8 mouse cellular contexts compared by ENCODE assay signal in genomic region chr12:85289157-85290000, GRCm38 (mm10). TPM values are rescaled to one million over a fixed set of nuclear protein-coding genes. Genes with fewer than 3 reads are reported as not detected.
DNase-seq lines count a peak whose midpoint lies in the region; ATAC-seq and TF ChIP-seq lines count a peak whose summit lies in the region.

No protein-coding gene starts in this region.

- H3K9ac ChIP-seq in embryonic facial prominence, embryonic 11.5 days (replicated peaks; ENCODE audit: low read length), result peak overlapping the region; percentile 55
- peak overlapping the region; percentile 39 for H3K9ac ChIP-seq in forebrain, postnatal 0 days
- H3K9ac ChIP-seq in stomach, embryonic 15.5 days, result no peak overlapping the region

- no peak for TF ChIP-seq CTCF in forebrain, postnatal 0 days (IDR thresholded peaks at IDR 0.05; ENCODE audit: low read depth)

- no peaks in the 10 kb centered on the region for H3K27me3 ChIP-seq in embryonic facial prominence, embryonic 11.5 days (ENCODE audit: control insufficient read depth, insufficient read depth, low read length)
- H3K27me3 ChIP-seq in forebrain, postnatal 0 days (ENCODE audit: insufficient read depth, low read length), result no peaks in the 10 kb centered on the region
- H3K27me3 ChIP-seq in stomach, embryonic 15.5 days (replicated peaks), result no peaks in the 10 kb centered on the region

- H3K36me3 ChIP-seq in embryonic facial prominence, embryonic 11.5 days (replicated peaks; ENCODE audit: control insufficient read depth, insufficient read depth, low read depth, low read length), result no peaks in the 10 kb centered on the region
- no peaks in the 10 kb centered on the region for H3K36me3 ChIP-seq in forebrain, postnatal 0 days (ENCODE audit: insufficient read depth)
- H3K36me3 ChIP-seq in stomach, embryonic 15.5 days, result no peaks in the 10 kb centered on the region

- H3K4me1 ChIP-seq in embryonic facial prominence, embryonic 11.5 days (ENCODE audit: control insufficient read depth, insufficient read depth, low read length), result no peaks in the 10 kb centered on the region
- H3K4me1 ChIP-seq in forebrain, postnatal 0 days (ENCODE audit: insufficient read depth), result 0 out of 2 replicates have a peak, but pooled peaks cover 5% of the 10 kb centered on the region
- peaks cover 12% of the 10 kb centered on the region for H3K4me1 ChIP-seq in stomach, embryonic 15.5 days

- peak overlapping the region; percentile 49; the same call in 1 of the 2 replicates for H3K4me3 ChIP-seq in embryonic facial prominence, embryonic 11.5 days (ENCODE audit: low read depth, low read length)
- H3K4me3 ChIP-seq in forebrain, postnatal 0 days (ENCODE audit: low read depth, low read length), result peak overlapping the region; percentile 44
- peak overlapping the region; percentile 51 for H3K4me3 ChIP-seq in stomach, embryonic 15.5 days (replicated peaks)

- no peaks in the 10 kb centered on the region for H3K9me3 ChIP-seq in embryonic facial prominence, embryonic 11.5 days (replicated peaks; ENCODE audit: control insufficient read depth, low read length)
- H3K9me3 ChIP-seq in forebrain, postnatal 0 days (ENCODE audit: low read length), result no peaks in the 10 kb centered on the region
- no peaks in the 10 kb centered on the region for H3K9me3 ChIP-seq in stomach, embryonic 15.5 days

- no peak overlapping the region for H3K27ac ChIP-seq in embryonic facial prominence, embryonic 11.5 days (replicated peaks; ENCODE audit: low read depth, low read length)
- H3K27ac ChIP-seq in forebrain, postnatal 0 days (ENCODE audit: low read depth, low read length), result no peak overlapping the region
- H3K27ac ChIP-seq in stomach, embryonic 15.5 days, result peak overlapping the region; percentile 84

- no peak for DNase-seq in embryonic facial prominence, embryonic 11.5 days (ENCODE audit: low spot score)
- no peak for DNase-seq in forebrain, postnatal 0 days
- peak; percentile 69 for DNase-seq in kidney, adult 11 months
- DNase-seq in lung, adult 18-20 months, result peak; percentile 46 to 63
- no peak for DNase-seq in thymus, postnatal 4 days
- DNase-seq in spleen, postnatal 36 days (ENCODE audit: low spot score in 2 of 2), result no peak

- peak overlapping the region; percentile 86 for H3K4me2 ChIP-seq in embryonic facial prominence, embryonic 11.5 days (ENCODE audit: low read depth, low read length)
- peak overlapping the region; percentile 74 for H3K4me2 ChIP-seq in forebrain, postnatal 0 days (ENCODE audit: low read depth)
- peak overlapping the region; percentile 90 for H3K4me2 ChIP-seq in stomach, embryonic 15.5 days

- 61% methylated on average over 24 of the region's 24 CpGs for WGBS in embryonic facial prominence, embryonic 11.5 days
- WGBS in forebrain, postnatal 0 days, result 54% methylated on average over 24 of the region's 24 CpGs
- WGBS in stomach, embryonic 15.5 days, result 33% methylated on average over 24 of the region's 24 CpGs

- no peak for ATAC-seq in embryonic facial prominence, embryonic 11.5 days (replicated peaks; ENCODE audit: insufficient number of reproducible peaks, low FRiP score, low TSS enrichment, low read depth)
- no peak for ATAC-seq in forebrain, postnatal 0 days
- ATAC-seq in stomach, embryonic 15.5 days (ENCODE audit: insufficient read depth, low FRiP score, low read depth), result peak; percentile 36; the same call in 1 of the 2 replicates
- ATAC-seq in megakaryocyte-erythroid progenitor cell, adult 5-6 weeks (replicated peaks; ENCODE audit: low FRiP score, low TSS enrichment, poor library complexity, severe bottlenecking), result no peak

RNA-seq across cellular contexts. Expression of gene Zc2hc1c, which starts 1.0 kb away (rescaled TPM):
- polyA plus RNA-seq in embryonic facial prominence, embryonic 11.5 days (2014; fragmentation: Nextera tagmentation; extraction: Ambion mirVana), result 0.89 and 0.95 TPM in 2 replicates
- total RNA-seq in forebrain, postnatal 0 days (2014; rRNA removed), result 0.69 and 1.3 TPM in 2 replicates
- polyA plus RNA-seq in forebrain, postnatal 0 days (2015; fragmentation: Nextera tagmentation; extraction: Ambion mirVana), result 0.75 and 1.1 TPM in 2 replicates
- polyA plus RNA-seq in stomach, embryonic 15.5 days (2015; fragmentation: Nextera tagmentation; extraction: Ambion mirVana), result 2.2 TPM in 2 replicates
- total RNA-seq in megakaryocyte-erythroid progenitor cell, adult 5-6 weeks (2014; fragmentation: Nextera tagmentation), result 0.47 TPM in 1 of 2 replicates, not detected in the other
- not detected in 2 replicates for total RNA-seq in megakaryocyte-erythroid progenitor cell, adult 5-6 weeks (2017)

RNA-seq across cellular contexts. Expression of gene Acyp1, which starts 1.1 kb away (rescaled TPM):
- 49.7 and 58.5 TPM in 2 replicates for polyA plus RNA-seq in embryonic facial prominence, embryonic 11.5 days (2014; fragmentation: Nextera tagmentation; extraction: Ambion mirVana)
- 24.5 and 39.6 TPM in 2 replicates for total RNA-seq in forebrain, postnatal 0 days (2014; rRNA removed)
- polyA plus RNA-seq in forebrain, postnatal 0 days (2015; fragmentation: Nextera tagmentation; extraction: Ambion mirVana), result 44.4 and 50.7 TPM in 2 replicates
- polyA plus RNA-seq in stomach, embryonic 15.5 days (2015; fragmentation: Nextera tagmentation; extraction: Ambion mirVana), result 52.6 and 55.6 TPM in 2 replicates
- total RNA-seq in megakaryocyte-erythroid progenitor cell, adult 5-6 weeks (2014; fragmentation: Nextera tagmentation), result 92.9 and 101 TPM in 2 replicates
- total RNA-seq in megakaryocyte-erythroid progenitor cell, adult 5-6 weeks (2017), result 33.1 and 110 TPM in 2 replicates

RNA-seq across cellular contexts. Expression of gene Mlh3, which starts 19.0 kb away (rescaled TPM):
- polyA plus RNA-seq in embryonic facial prominence, embryonic 11.5 days (2014; fragmentation: Nextera tagmentation; extraction: Ambion mirVana), result 9.5 TPM in 2 replicates
- total RNA-seq in forebrain, postnatal 0 days (2014; rRNA removed), result 9.2 and 10.5 TPM in 2 replicates
- polyA plus RNA-seq in forebrain, postnatal 0 days (2015; fragmentation: Nextera tagmentation; extraction: Ambion mirVana), result 4.3 and 5.8 TPM in 2 replicates
- polyA plus RNA-seq in stomach, embryonic 15.5 days (2015; fragmentation: Nextera tagmentation; extraction: Ambion mirVana), result 6.8 and 7.1 TPM in 2 replicates
- 11.1 and 13.9 TPM in 2 replicates for total RNA-seq in megakaryocyte-erythroid progenitor cell, adult 5-6 weeks (2014; fragmentation: Nextera tagmentation)
- 6.8 and 12.3 TPM in 2 replicates for total RNA-seq in megakaryocyte-erythroid progenitor cell, adult 5-6 weeks (2017)

RNA-seq across cellular contexts. Expression of gene Nek9, which starts 49.8 kb away (rescaled TPM):
- 15.2 and 15.7 TPM in 2 replicates for polyA plus RNA-seq in embryonic facial prominence, embryonic 11.5 days (2014; fragmentation: Nextera tagmentation; extraction: Ambion mirVana)
- 19.0 and 23.2 TPM in 2 replicates for total RNA-seq in forebrain, postnatal 0 days (2014; rRNA removed)
- polyA plus RNA-seq in forebrain, postnatal 0 days (2015; fragmentation: Nextera tagmentation; extraction: Ambion mirVana), result 6.6 and 8.5 TPM in 2 replicates
- polyA plus RNA-seq in stomach, embryonic 15.5 days (2015; fragmentation: Nextera tagmentation; extraction: Ambion mirVana), result 16.2 and 18.8 TPM in 2 replicates
- total RNA-seq in megakaryocyte-erythroid progenitor cell, adult 5-6 weeks (2014; fragmentation: Nextera tagmentation), result 23.8 and 29.5 TPM in 2 replicates
- total RNA-seq in megakaryocyte-erythroid progenitor cell, adult 5-6 weeks (2017), result 21.9 and 23.5 TPM in 2 replicates

Comparison
In these comparisons a context has a peak if more than half of its experiments do, and no peak if none do; other contexts are left out.
1. DNase-seq: peak in kidney, adult 11 months (single experiment) and lung, adult 18-20 months (2 of 2); none in embryonic facial prominence, embryonic 11.5 days (single experiment), forebrain, postnatal 0 days (single experiment), thymus, postnatal 4 days (single experiment) and spleen, postnatal 36 days (0 of 2).
2. Peak in every context shown above with its lines, with median percentiles within 50 percentile points of each other: H3K4me2 ChIP-seq and H3K4me3 ChIP-seq.